Mouse (Mus musculus) spleen, adult 2 months (tissue): ENCODE measurements at regions not wholly inside any gene's neighbourhood (a gene's known extent, or its start where the extent isn't known, plus 50 kb on each side); places are given as distances from the start of the nearest gene placed in this dataset.

Experiments
- CTCF ChIP-seq: fragments of 200-500 bp; IDR thresholded peaks from 2 replicates; pipeline ENCODE4 v1.5.1; 2011; ENCODE audit warnings: mild to moderate bottlenecking, inconsistent platforms; ENCODE audit not compliant: insufficient read depth, insufficient read length, insufficient replicate concordance; ENCODE audit errors: extremely low read depth
- POLR2A ChIP-seq: fragments of 200-500 bp; IDR thresholded peaks from 2 replicates; pipeline ENCODE4 v1.6.1; 2011; ENCODE audit warnings: low read depth, low read length, inconsistent platforms

DNA sequence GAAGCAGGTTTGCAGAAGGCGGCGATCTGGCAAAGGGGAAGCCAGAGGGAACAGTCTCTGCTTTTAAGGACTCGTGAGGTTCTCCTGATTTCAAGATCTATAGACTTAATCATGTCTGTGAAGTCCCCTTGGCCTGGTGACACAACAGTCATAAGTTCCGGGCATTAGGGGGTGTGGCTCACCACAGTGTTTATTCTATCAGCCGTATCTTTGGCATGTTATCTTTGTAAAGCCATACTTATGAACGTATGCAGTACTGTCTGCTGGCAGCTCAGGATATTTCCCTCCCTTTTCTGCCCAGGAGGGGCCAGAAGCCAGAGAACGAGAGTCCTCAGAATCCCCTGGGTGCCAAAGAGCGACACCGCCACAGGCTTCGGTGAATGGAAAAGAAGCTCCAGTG is 51.3 kb upstream of the 1600014C23Rik start:
- TF ChIP-seq CTCF (no peak), POLR2A (no peak)
